ENCODE assay signal across 8 mouse cellular contexts in the genomic region with DNA sequence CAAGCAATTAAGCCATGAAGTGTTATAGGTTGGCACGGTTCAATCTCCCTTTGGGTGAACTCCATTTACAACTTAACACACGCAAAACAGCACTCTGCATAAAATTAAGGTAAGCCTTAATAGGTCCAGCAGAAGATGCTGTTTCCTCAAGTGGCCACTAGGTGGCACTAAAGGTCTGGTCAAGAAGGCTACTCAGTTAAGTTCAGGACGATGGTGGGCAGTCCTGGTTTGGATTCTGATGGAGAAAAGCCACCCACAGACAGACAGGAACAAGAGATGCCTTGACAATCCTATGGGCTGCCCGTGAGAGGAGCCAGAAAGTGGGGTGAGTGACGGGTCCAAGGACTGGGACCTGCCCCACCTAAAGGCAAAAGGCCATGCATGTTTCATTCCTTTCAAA. TPM values are rescaled to one million over a fixed set of nuclear protein-coding genes. Genes with fewer than 3 reads are reported as not detected.
DNase-seq lines count a peak whose midpoint lies in the region; ATAC-seq and TF ChIP-seq lines count a peak whose summit lies in the region.

No protein-coding gene starts in this region.

- intact Hi-C loops in left cerebral cortex, postnatal 4 days (cut with DNase I), result loop anchor here (5.0 kb wide), 1 partner anchor 134 kb away; no protein-coding TSS in a partner anchor

- peak; percentile 92 for ATAC-seq in inflammation-experienced regulatory T-cells, adult 6 months
- ATAC-seq in midbrain, embryonic 16.5 days, result peak; percentile 86

- peak; percentile 79; the same call in 1 of the 2 replicates for TF ChIP-seq CTCF in spleen, adult 2 months (IDR thresholded peaks at IDR 0.05; ENCODE audit: extremely low read depth, insufficient read depth, insufficient read length, insufficient replicate concordance)

- H3K4me3 ChIP-seq in midbrain, embryonic 16.5 days (ENCODE audit: low read depth, low read length), result no peak overlapping the region
- H3K4me3 ChIP-seq in spleen, adult 2 months (ENCODE audit: extremely low read depth, insufficient read depth, insufficient read length), result no peak overlapping the region

- no peak for TF ChIP-seq POLR2A in spleen, adult 2 months (IDR thresholded peaks at IDR 0.05; ENCODE audit: low read depth, low read length)

- H3K4me2 ChIP-seq in midbrain, embryonic 16.5 days (ENCODE audit: low read length), result no peak overlapping the region

- H3K36me3 ChIP-seq in midbrain, embryonic 16.5 days (ENCODE audit: control insufficient read depth, insufficient read depth, low read length), result no peaks in the 10 kb centered on the region
- H3K36me3 ChIP-seq in spleen, adult 2 months (ENCODE audit: control insufficient read depth, insufficient read depth, low read length), result no peaks in the 10 kb centered on the region

- H3K4me1 ChIP-seq in midbrain, embryonic 16.5 days (ENCODE audit: control insufficient read depth, insufficient read depth, low read length), result no peaks in the 10 kb centered on the region
- no peaks in the 10 kb centered on the region for H3K4me1 ChIP-seq in spleen, adult 2 months (ENCODE audit: control insufficient read depth, insufficient read depth, insufficient read length)

- 2% methylated on average over 5 of the region's 5 CpGs for WGBS in midbrain, embryonic 16.5 days
- 3% methylated on average over 5 of the region's 5 CpGs for WGBS in spleen, adult 2 months

- no peaks in the 10 kb centered on the region for H3K9me3 ChIP-seq in midbrain, embryonic 16.5 days (replicated peaks; ENCODE audit: control insufficient read depth, low read length, poor library complexity, severe bottlenecking)

- no peak overlapping the region for H3K27ac ChIP-seq in midbrain, embryonic 16.5 days (ENCODE audit: low read length)
- no peak overlapping the region for H3K27ac ChIP-seq in spleen, adult 2 months (ENCODE audit: insufficient read depth, low read length)

- no peak overlapping the region for H3K9ac ChIP-seq in midbrain, embryonic 16.5 days (ENCODE audit: low read depth, low read length)

- no peaks in the 10 kb centered on the region for H3K27me3 ChIP-seq in midbrain, embryonic 16.5 days (ENCODE audit: control insufficient read depth, insufficient read depth, low read depth, low read length)
- H3K27me3 ChIP-seq in spleen, adult 2 months (ENCODE audit: control insufficient read depth, insufficient read depth, low read length), result no peaks in the 10 kb centered on the region

- DNase-seq in layer of hippocampus, adult 11-12 months (ENCODE audit: low spot score), result peak; percentile 76
- no peak for DNase-seq in layer of hippocampus, adult 9-10 months (ENCODE audit: low spot score)
- peak; percentile 63 to 72 for DNase-seq in cerebellum, postnatal 4 days (ENCODE audit: low spot score in 2 of 2)
- peak; percentile 74 for DNase-seq in gastrocnemius, postnatal 10 days
- peak; percentile 77 for DNase-seq in left cerebral cortex, postnatal 4 days
- DNase-seq in spleen, adult 2 months (ENCODE audit: low read depth in 1 of 2, low spot score in 2 of 2), result peak; percentile 63 to 68

RNA-seq across cellular contexts. Expression of a gene that starts 13.6 kb away (rescaled TPM):
- not detected for total RNA-seq in gastrocnemius, postnatal 10 days (2021)
- not detected for polyA plus RNA-seq in inflammation-experienced regulatory T-cells, adult 6 months (2017; shearing (Covaris generic))
- not detected for total RNA-seq in left cerebral cortex, postnatal 4 days (2021)
- not detected in 2 replicates for polyA plus RNA-seq in midbrain, embryonic 16.5 days (2015; fragmentation: Nextera tagmentation; extraction: Ambion mirVana)
- 0.08 TPM in 1 of 2 replicates, not detected in the other for polyA plus RNA-seq in spleen, adult 2 months (2012; rRNA removed)

RNA-seq across cellular contexts. Expression of a gene that starts 15.3 kb away (rescaled TPM):
- not detected for total RNA-seq in gastrocnemius, postnatal 10 days (2021)
- polyA plus RNA-seq in inflammation-experienced regulatory T-cells, adult 6 months (2017; shearing (Covaris generic)), result under 1 TPM in 2 of 3 experiments, not detected in 1; 0.23 to 0.34 TPM
- under 1 TPM; 0.44 TPM for total RNA-seq in left cerebral cortex, postnatal 4 days (2021)
- 0.11 and 0.19 TPM in 2 replicates for polyA plus RNA-seq in midbrain, embryonic 16.5 days (2015; fragmentation: Nextera tagmentation; extraction: Ambion mirVana)
- 4.0 and 4.6 TPM in 2 replicates for polyA plus RNA-seq in spleen, adult 2 months (2012; rRNA removed)

RNA-seq across cellular contexts. Expression of a gene that starts 18.2 kb away (rescaled TPM):
- 10 to 100 TPM in 1 of 2 experiments, 1 to 10 TPM in 1; 9.7 to 12.2 TPM for total RNA-seq in gastrocnemius, postnatal 10 days (2021)
- polyA plus RNA-seq in inflammation-experienced regulatory T-cells, adult 6 months (2017; shearing (Covaris generic)), result 10 to 100 TPM; 58.9 to 60.6 (median 59.1) TPM
- 10 to 100 TPM; 73.2 to 83.6 TPM for total RNA-seq in left cerebral cortex, postnatal 4 days (2021)
- polyA plus RNA-seq in midbrain, embryonic 16.5 days (2015; fragmentation: Nextera tagmentation; extraction: Ambion mirVana), result 129 and 133 TPM in 2 replicates
- 61.1 and 65.8 TPM in 2 replicates for polyA plus RNA-seq in spleen, adult 2 months (2012; rRNA removed)

RNA-seq across cellular contexts. Expression of a gene that starts 41.0 kb away (rescaled TPM):
- 1 to 10 TPM; 2.0 to 2.3 TPM for total RNA-seq in gastrocnemius, postnatal 10 days (2021)
- polyA plus RNA-seq in inflammation-experienced regulatory T-cells, adult 6 months (2017; shearing (Covaris generic)), result 1 to 10 TPM; 5.8 to 7.8 (median 6.8) TPM
- under 1 TPM; 0.85 to 0.98 TPM for total RNA-seq in left cerebral cortex, postnatal 4 days (2021)
- 0.52 and 0.64 TPM in 2 replicates for polyA plus RNA-seq in midbrain, embryonic 16.5 days (2015; fragmentation: Nextera tagmentation; extraction: Ambion mirVana)
- polyA plus RNA-seq in spleen, adult 2 months (2012; rRNA removed), result 78.1 and 82.7 TPM in 2 replicates

RNA-seq across cellular contexts. Expression of a gene that starts 49.8 kb away (rescaled TPM):
- 1 to 10 TPM; 5.1 to 6.3 TPM for total RNA-seq in gastrocnemius, postnatal 10 days (2021)
- 1 to 10 TPM; 5.9 to 9.5 (median 7.7) TPM for polyA plus RNA-seq in inflammation-experienced regulatory T-cells, adult 6 months (2017; shearing (Covaris generic))
- total RNA-seq in left cerebral cortex, postnatal 4 days (2021), result 10 to 100 TPM; 28.9 to 35.3 TPM
- 47.9 and 48.1 TPM in 2 replicates for polyA plus RNA-seq in midbrain, embryonic 16.5 days (2015; fragmentation: Nextera tagmentation; extraction: Ambion mirVana)
- polyA plus RNA-seq in spleen, adult 2 months (2012; rRNA removed), result 21.4 and 30.1 TPM in 2 replicates
